Mouse (Mus musculus) skeletal muscle tissue, adult 2 months (tissue): ENCODE data around the gene Zfp819.
"Not testable (repeated sequence)": the region's sequence is repeated elsewhere in the genome, so short reads cannot be mapped to it uniquely, and the experiment has no call there.

Source experiments
- DNase-seq: peaks from one replicate; pipeline ENCODE4 v3.0.0-alpha.2; 2012; ENCODE audit warnings: low read depth, low spot score

Gene Zfp819

GRCm38 (mm10) chr7:43642587-43642986 lies 35.6 kb downstream of the Zfp819 start:
- no peak for DNase-seq

GRCm38 (mm10) chr7:43643046-43643652 lies 36.2 kb downstream of the Zfp819 start:
- DNase-seq = no peak

- no peak for DNase-seq
These were observed 45.7 kb downstream of the Zfp819 start for GRCm38 (mm10) chr7:43652683-43653082.

- DNase-seq = no peak
These were observed 47.5 kb downstream of the Zfp819 start for GRCm38 (mm10) chr7:43654519-43654918.

GRCm38 (mm10) chr7:43656232-43656631 lies 49.3 kb downstream of the Zfp819 start:
- no peak for DNase-seq

- no peak for DNase-seq
These were observed 53.0 kb downstream of the Zfp819 start, which contains the start of gene Siglece for GRCm38 (mm10) chr7:43660002-43660401. Gene Siglece, minus strand, starts transcription at chr7:43660161.

GRCm38 (mm10) chr7:43662804-43663203 lies 55.8 kb downstream of the Zfp819 start:
- no peak for DNase-seq

GRCm38 (mm10) chr7:43667221-43667620 lies 60.3 kb downstream of the Zfp819 start:
- not testable (repeated sequence) for DNase-seq
